Mouse (Mus musculus) ovary, postnatal 14 days (tissue): ENCODE results near the gene Cfap100.

Experiments
- DNase-seq: peaks from one replicate; pipeline ENCODE4 v3.0.0; 2022; ENCODE audit warnings: low spot score

Gene Cfap100

GRCm38 (mm10) chr6:90457421-90457820 is 28.8 kb upstream of the Cfap100 start:
- DNase-seq, result no peak

GRCm38 (mm10) chr6:90453751-90454150 is 25.2 kb upstream of the Cfap100 start:
- no peak for DNase-seq

GRCm38 (mm10) chr6:90452603-90453002 is 24.0 kb upstream of the Cfap100 start:
- DNase-seq, result no peak

DNA sequence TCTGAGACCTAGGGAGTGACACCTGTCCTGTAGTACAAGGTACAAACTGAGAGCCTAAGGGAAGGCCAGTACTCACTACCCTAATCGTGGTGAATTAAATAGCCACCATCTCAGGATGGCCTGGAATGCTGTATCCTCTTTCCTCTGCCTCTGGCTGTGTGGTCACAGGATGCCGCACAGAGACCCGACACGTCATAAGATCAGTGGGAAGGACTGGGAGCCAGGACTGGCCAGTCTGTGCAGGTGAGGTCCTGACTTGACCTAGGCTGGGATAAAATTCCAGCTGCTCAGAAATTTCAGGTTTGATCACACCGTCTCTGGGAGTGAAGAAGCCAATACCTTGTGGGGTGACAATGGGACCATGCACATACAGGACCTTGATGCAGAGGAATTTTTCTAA is 22.9 kb upstream of the Cfap100 start:
- DNase-seq, result no peak

GRCm38 (mm10) chr6:90450697-90451096 is 22.1 kb upstream of the Cfap100 start:
- no peak for DNase-seq

DNA sequence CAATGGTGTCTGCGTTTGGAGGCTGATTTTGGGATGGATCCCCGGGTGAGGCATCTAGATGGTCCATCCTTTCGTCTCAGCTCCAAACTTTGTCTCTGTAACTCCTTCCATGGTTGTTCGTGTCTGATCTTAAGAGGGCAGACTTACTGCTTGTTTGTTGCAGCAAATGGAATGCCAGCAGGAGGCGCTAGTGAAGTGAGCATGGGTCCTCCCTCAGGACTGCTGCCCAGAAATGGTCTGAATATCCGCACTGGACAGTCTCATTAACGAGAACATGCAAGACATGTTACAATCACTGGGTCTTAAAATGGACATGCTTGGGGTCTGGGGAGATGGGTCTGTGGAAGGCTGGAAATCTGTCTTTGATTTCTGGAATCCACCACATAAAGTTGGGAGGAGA is 21.6 kb upstream of the Cfap100 start:
- peak; percentile 84 for DNase-seq

GRCm38 (mm10) chr6:90446883-90447282 is 18.3 kb upstream of the Cfap100 start:
- DNase-seq, result no peak

- DNase-seq, result no peak
These were observed 8.4 kb upstream of the Cfap100 start for GRCm38 (mm10) chr6:90437041-90437440.

DNA sequence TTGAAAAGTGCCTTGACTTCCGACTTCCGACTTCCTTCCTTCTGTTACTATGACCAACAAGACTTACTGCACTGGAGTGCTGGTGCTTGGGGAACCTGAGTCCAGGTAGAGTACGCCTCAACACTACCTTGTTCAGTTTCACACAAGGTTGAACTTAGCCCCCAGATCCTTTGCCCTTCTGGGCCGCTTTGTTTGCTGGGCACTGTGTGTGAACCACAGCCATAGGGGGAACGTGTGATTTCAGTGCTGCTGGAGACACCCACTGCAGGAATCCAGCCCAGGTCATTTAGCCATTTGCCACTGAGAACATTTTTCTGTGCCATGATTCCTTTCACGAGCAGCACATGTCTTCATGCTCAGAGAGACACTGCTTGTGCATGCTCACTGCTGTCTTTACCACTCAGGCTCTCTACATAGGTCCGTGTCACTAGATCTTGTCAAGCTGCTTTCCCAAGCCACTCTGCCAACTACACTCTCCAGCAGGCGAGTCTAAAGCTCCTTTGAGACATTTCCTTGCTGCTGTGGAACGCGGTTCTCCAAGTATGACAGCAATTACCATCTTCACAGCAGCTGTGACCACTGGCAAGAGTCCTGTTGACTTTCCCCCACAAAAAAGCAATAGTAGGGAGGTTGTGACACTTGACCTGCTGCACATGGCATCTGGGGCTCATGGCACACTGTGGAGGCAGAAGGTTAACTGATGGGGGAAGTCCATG is 7.8 kb upstream of the Cfap100 start:
- DNase-seq, result no peak

GRCm38 (mm10) chr6:90435195-90435618 is 6.6 kb upstream of the Cfap100 start:
- peak; percentile 71 for DNase-seq

- no peak for DNase-seq
These were observed 6.1 kb upstream of the Cfap100 start for GRCm38 (mm10) chr6:90434687-90435086.

- DNase-seq, result no peak
These were observed 2.9 kb upstream of the Cfap100 start for GRCm38 (mm10) chr6:90431487-90431886.

DNA sequence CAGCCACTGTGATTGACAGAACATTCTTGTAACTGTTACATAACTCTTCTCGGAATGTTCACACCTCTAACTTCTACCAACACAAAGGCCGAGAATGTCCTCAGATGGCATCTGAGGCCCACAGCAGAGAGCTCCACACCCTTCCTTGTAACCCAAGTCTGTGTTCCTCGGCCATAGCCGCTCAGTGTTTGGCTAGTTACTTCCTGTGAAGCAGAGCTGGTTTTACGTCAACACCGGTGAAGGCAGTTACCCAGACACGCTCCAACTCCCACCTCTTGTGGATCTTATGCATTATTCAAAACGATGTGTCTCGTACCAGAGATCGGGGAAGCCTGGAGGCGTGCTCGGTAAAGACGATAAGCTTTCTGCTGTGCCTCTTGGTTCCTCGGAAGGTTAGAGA is 1.3 kb upstream of the Cfap100 start:
- DNase-seq, result no peak

DNA sequence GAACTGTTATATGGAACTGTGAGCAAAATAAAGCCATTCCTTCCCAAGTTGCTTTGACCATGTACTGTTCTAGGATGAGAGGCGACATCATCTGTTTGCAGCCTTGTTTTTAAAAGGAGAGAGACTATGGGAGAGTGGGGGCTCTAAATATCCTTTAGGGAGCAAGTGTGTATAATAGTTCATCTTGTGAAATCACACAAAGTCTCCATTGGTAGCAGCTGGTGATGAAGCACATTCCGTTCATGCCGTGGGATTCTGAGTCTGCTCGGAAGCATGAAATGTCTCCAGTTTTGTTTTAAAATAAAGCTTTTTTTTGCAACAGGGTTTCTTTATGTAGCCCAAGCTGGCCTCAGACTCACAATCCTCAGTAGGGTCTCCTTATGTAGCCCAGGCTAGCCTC is 2.6 kb downstream of the Cfap100 start:
- no peak for DNase-seq

GRCm38 (mm10) chr6:90425361-90425760 is 3.2 kb downstream of the Cfap100 start:
- DNase-seq, result no peak

DNA sequence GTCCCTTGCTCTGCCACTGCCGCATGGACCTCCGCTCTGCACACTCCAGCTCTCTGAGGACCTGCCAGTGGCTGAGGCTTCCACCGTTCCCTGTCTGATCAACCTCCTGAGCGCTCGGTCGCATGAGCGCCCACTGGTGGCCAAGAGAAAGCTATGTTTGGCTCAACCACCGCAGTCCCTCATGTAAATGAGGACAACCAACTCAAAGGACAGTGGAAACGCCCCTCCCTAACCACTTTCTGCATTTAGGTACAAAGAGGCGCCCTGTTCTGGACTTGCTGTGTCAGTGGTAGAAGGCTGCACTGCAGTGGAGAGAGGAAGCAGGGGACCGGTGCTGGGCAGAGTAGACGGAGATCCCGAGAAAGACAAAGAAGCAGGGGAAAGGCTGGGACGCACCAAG is 6.0 kb downstream of the Cfap100 start:
- peak; percentile 62 for DNase-seq

GRCm38 (mm10) chr6:90411926-90412325 is 16.7 kb downstream of the Cfap100 start:
- DNase-seq, result no peak

- DNase-seq, result no peak
These were observed 17.6 kb downstream of the Cfap100 start for GRCm38 (mm10) chr6:90410972-90411371.

DNA sequence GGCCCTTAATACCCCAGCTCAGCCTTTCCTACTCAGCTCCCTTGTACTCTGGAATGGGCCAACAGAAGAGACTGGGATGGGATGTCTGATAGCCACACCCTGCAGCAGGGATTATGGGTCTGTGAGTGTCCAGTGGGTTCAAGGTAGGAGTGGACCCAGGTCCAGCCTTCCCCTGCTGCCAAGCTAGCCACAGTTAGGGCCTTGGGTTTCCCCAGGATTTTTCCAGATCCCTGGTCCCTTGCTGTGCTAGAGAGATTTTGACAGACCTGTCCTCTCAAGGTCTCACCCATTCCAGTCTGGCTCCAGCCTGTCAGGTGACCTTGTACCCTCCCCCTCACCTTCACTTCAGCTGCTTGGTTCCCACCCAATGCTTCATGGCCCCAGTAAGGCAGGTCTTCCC is 20.0 kb downstream of the Cfap100 start:
- no peak for DNase-seq

GRCm38 (mm10) chr6:90397291-90397690 is 31.3 kb downstream of the Cfap100 start:
- no peak for DNase-seq

GRCm38 (mm10) chr6:90395751-90396150 is 32.8 kb downstream of the Cfap100 start:
- DNase-seq, result no peak

DNA sequence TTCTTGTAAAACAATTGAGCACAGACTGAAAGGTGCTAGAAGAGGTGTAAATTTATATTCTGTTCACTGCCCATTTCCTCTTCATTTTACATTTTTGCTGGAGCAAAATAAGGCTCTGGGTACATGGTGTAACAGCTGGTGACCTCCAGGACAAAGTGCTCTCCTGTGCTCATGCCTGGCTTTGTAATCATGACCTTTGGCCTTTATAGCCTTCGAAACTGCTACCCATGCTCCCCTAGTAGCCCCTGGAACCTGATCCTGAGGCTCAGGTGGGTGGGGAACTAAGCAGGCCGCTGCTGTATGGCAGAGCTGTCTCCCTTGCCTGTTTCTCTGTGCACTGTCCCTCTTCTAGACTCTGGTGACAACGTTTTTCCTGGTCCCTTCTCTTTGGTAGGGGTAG is 34.6 kb downstream of the Cfap100 start:
- DNase-seq, result no peak

DNA sequence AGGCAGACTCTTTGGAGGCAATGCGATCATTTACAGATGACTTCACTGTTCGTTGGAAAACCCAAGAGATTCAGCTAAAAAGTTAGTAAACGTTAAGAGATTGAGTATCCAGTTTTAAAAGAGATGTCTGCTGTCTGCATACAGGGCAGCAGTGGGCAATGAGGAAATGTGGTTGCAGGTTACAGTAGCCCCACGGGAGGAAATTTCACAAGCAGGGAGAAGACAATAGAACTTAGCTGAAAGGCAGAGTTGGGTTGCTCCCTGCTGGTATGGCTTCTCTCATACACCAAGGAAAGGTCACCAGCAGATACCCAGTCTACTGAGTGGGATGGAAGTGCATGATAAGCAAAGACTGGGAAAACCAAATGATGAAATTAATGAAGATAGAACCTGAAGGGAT is 38.0 kb downstream of the Cfap100 start:
- DNase-seq, result no peak

DNA sequence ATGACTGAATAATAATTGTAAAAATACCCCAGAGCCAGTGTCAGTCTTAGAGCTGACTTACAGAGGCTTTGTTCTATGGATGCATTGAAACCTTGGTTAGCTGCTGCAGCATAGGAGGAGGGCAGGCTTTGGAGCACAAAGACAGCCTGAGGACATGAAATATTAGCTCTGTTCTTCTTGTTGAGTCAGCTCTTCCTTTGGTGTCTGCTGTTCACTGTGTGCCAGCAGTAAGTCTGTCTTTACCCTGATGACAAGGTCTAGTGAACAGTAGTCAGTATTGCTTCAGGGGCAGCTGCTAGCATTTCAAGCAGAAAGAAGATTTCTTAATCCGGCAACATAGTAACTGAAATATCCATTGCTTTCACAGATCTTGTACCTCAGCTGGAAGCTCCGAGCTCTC is 47.1 kb downstream of the Cfap100 start:
- no peak for DNase-seq
